Mouse (Mus musculus) E14TG2a.4 (cell line): ENCODE results near the gene Nsd1.

Experiments
- H3K27me3 ChIP-seq: 2 replicates; pipeline ENCODE4 v1.6.1; 2014; ENCODE audit warnings: low read length, control low read depth; ENCODE audit not compliant: insufficient read depth
- H3K36me3 ChIP-seq: 2 replicates; pipeline ENCODE4 v1.6.1; 2014; ENCODE audit warnings: low read length, control low read depth; ENCODE audit not compliant: insufficient read depth
- H3K4me1 ChIP-seq: replicated peaks from 2 replicates; pipeline ENCODE4 v1.6.1; 2014; ENCODE audit warnings: low read depth, low read length, control low read depth
- H3K4me3 ChIP-seq: replicated peaks from 2 replicates; pipeline ENCODE4 v1.5.1; 2014; ENCODE audit warnings: mild to moderate bottlenecking, low read length
- H3K9me3 ChIP-seq: 2 replicates; pipeline ENCODE4 v1.6.1; 2014; ENCODE audit warnings: low read length, control low read depth
- CTCF ChIP-seq: conservative IDR thresholded peaks from 2 replicates; pipeline ENCODE4 v1.5.1; 2014; ENCODE audit warnings: low read length
- NANOG ChIP-seq: IDR thresholded peaks from 2 replicates; pipeline ENCODE4 v1.6.1; 2014; ENCODE audit warnings: borderline replicate concordance, low read length, mixed read lengths
- POU5F1 ChIP-seq: IDR thresholded peaks from 2 replicates; pipeline ENCODE4 v1.6.1; 2014; ENCODE audit warnings: low read length, borderline replicate concordance

The Nsd1 gene

DNA sequence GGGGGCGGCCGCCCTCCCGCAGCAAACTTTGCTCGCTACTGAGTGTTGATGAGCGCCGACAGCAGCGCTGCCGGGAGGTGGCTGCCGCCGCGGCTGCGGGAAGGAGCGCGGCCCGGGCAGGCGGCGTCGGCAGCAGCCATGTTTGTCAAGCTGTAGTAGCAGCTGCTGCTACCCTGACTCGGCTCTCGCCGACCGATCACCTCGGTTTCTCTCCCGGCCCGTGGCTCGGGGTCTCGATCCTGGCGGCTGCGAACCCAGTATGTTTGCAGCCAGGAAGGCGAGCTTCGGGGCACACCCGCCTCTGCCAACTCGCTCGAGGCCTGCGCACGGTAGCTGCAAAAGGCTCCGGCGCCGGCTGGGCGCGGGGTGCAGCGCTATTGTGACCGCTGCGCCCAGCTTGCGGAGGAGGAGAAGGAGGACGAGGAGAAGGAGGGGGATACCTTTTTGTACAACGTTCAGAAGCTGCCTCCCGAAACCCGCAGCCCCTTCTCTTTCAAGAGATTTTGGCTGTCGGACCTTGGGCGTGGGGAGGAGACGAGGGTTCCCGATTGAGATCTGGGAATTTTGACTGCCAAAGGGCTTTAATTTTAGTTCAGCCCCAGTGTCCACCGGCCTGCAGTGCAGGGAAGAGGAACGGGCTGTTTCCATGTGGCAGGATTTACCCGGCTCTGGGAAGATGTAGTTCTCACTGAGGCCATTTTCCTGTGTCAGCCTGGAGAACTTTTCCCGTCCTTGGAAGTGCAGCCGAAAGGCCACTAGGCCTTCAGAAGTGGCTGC, 3.0 kb downstream of the Nsd1 start:
- Histone ChIP-seq H3K9me3 (no peaks in the 10 kb centered on the region), H3K27me3 (no peaks in the 10 kb centered on the region), H3K4me1 (peaks cover 70% of the 10 kb centered on the region), H3K4me3 (peak overlapping the region; percentile 90), H3K36me3 (peaks cover 49% of the 10 kb centered on the region)
- TF ChIP-seq CTCF: no peak
- no peak for TF ChIP-seq POU5F1
- TF ChIP-seq NANOG: no peak

DNA sequence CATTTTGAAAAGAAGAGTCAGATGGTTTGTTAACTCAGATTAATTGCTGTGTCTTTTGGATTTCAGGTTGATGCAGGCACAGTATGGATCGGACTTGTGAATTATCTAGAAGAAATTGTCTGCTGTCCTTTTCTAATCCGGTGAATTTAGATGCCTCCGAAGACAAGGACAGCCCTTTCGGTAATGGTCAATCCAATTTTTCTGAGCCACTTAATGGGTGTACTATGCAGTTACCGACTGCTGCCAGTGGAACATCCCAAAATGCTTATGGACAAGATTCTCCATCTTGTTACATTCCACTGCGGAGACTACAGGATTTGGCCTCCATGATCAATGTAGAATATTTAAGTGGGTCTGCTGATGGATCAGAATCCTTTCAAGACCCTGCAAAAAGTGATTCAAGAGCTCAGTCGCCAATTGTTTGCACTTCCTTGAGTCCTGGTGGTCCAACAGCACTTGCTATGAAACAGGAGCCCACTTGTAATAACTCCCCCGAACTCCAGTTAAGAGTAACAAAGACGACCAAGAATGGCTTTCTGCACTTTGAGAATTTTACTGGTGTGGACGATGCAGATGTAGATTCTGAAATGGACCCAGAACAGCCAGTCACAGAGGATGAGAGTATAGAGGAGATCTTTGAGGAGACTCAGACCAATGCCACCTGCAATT, 3.7 kb downstream of the Nsd1 start:
- no peaks in the 10 kb centered on the region for H3K27me3 ChIP-seq
- peak overlapping the region; percentile 90 for H3K4me3 ChIP-seq
- H3K9me3 ChIP-seq: no peaks in the 10 kb centered on the region
- H3K36me3 ChIP-seq: peaks cover 56% of the 10 kb centered on the region
- peaks cover 70% of the 10 kb centered on the region for H3K4me1 ChIP-seq
- TF ChIP-seq NANOG (no peak), CTCF (no peak), POU5F1 (no peak)

DNA sequence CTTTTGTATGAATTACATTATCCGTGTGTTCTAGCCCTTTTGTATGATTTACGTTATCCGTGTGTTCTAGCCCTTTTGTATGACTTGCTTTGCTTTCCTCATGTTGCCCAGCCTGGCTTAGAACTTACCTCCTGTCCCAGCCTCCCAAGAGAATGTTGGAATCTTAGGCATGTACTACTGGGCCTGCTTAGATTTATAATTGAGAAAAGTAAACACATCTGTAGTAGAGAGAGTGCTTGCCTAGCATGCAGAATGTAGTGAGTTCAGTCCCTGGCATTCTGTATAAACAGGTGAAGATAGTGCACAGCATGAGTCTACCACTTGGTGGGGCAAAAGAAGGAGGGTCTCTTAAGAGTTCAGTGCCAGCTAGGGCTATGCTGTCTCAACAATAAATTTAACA, 14.8 kb downstream of the Nsd1 start:
- no peaks in the 10 kb centered on the region for H3K27me3 ChIP-seq
- H3K36me3 ChIP-seq: peaks cover 93% of the 10 kb centered on the region
- peaks cover 58% of the 10 kb centered on the region for H3K4me1 ChIP-seq
- H3K9me3 ChIP-seq: no peaks in the 10 kb centered on the region
- TF ChIP-seq POU5F1 (no peak), CTCF (no peak), NANOG (no peak)
- H3K4me3 ChIP-seq: no peak overlapping the region

DNA sequence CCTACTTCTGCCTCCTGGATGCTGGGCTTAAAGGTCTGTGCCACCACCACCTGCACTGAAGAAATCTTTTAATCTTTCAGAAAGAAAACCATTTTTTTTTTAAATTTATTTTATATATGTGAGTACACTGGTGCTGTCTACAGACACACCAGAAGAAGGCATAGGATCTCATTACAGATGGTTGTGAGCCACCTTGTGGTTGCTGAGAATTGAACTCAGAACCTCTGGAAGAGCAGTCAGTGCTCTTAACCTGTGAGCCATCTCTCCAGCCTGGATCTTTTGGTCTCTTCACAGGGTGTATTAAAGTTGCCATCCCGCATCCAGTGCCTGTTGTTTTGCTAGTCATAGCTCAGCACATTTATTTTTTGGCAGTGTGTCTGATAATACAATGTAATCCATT, 21.1 kb downstream of the Nsd1 start:
- no peak overlapping the region for H3K4me3 ChIP-seq
- no peaks in the 10 kb centered on the region for H3K27me3 ChIP-seq
- peaks cover 38% of the 10 kb centered on the region for H3K4me1 ChIP-seq
- H3K9me3 ChIP-seq: no peaks in the 10 kb centered on the region
- H3K36me3 ChIP-seq: peaks cover 98% of the 10 kb centered on the region
- no peak for TF ChIP-seq POU5F1
- no peak for TF ChIP-seq CTCF
- TF ChIP-seq NANOG: no peak

DNA sequence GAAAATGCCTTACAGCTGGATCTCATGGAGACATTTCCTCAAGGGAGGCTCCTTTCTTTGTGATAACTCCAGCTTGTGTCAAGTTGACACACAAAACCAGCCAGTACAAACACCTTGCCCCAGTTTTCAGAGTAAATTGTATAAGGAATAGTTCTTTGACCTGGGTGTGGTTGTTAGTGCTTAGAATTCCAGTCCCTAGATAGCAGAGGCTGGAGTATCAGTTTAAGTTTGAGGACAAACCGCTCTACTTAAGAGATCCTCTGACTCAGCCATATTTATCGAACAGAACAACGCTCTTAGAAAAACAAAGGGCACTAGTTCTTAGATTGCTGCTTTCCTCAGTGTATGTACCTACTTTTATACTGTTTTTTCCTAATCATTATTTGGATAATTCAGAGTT, 33.6 kb downstream of the Nsd1 start:
- Histone ChIP-seq H3K36me3 (peaks cover 90% of the 10 kb centered on the region), H3K9me3 (no peaks in the 10 kb centered on the region), H3K4me1 (peaks cover 75% of the 10 kb centered on the region), H3K27me3 (no peaks in the 10 kb centered on the region), H3K4me3 (no peak overlapping the region)
- TF ChIP-seq CTCF (no peak), NANOG (no peak), POU5F1 (no peak)

DNA sequence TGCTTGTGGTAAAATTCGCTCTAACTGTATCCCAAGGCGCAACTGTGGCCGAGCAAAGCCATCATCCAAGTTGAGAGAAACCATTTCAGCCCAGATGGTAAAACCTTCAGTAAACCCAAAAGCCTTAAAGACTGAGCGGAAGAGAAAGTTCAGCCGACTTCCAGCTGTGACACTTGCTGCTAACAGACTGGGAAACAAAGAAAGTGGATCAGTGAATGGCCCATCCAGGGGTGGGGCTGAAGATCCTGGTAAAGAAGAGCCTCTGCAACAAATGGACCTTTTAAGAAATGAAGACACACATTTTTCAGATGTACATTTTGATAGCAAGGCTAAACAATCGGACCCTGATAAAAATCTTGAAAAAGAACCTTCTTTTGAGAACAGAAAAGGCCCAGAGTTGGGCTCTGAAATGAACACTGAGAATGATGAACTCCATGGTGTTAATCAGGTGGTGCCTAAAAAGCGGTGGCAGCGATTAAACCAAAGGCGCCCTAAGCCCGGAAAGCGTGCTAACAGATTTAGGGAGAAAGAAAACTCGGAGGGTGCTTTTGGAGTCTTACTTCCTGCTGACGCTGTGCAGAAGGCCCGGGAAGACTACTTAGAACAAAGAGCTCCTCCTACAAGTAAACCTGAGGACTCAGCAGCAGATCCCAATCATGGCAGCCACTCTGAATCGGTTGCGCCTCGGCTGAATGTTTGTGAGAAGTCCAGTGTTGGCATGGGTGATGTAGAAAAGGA, 37.9 kb downstream of the Nsd1 start:
- no peaks in the 10 kb centered on the region for H3K27me3 ChIP-seq
- peaks cover 79% of the 10 kb centered on the region for H3K36me3 ChIP-seq
- TF ChIP-seq CTCF (no peak), NANOG (peak; percentile 89)
- H3K4me1 ChIP-seq: peaks cover 72% of the 10 kb centered on the region
- H3K9me3 ChIP-seq: no peaks in the 10 kb centered on the region
- H3K4me3 ChIP-seq: peak overlapping the region; percentile 73

DNA sequence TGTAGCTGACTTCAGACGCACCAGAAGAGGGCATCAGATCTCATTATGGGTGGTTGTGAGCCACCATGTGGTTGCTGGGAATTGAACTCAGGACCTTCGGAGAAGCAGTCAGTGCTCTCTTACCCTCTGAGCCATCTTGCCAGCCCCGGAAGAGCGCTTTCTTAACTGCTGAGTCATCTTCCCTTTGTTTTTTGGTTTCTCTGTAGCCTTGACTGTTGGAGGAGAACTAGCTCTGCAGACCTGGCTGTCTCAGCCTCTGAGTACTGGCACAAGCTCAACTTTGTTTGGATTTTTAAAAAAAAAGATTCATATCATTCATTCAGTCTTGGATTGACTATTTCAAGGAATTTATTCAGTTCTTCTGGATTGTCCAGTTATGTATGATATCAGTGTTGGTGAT, 39.7 kb downstream of the Nsd1 start:
- Histone ChIP-seq H3K27me3 (no peaks in the 10 kb centered on the region), H3K4me3 (peak overlapping the region; percentile 73), H3K4me1 (peaks cover 65% of the 10 kb centered on the region), H3K36me3 (peaks cover 72% of the 10 kb centered on the region), H3K9me3 (no peaks in the 10 kb centered on the region)
- TF ChIP-seq POU5F1: no peak
- TF ChIP-seq CTCF: no peak
- TF ChIP-seq NANOG: no peak

DNA sequence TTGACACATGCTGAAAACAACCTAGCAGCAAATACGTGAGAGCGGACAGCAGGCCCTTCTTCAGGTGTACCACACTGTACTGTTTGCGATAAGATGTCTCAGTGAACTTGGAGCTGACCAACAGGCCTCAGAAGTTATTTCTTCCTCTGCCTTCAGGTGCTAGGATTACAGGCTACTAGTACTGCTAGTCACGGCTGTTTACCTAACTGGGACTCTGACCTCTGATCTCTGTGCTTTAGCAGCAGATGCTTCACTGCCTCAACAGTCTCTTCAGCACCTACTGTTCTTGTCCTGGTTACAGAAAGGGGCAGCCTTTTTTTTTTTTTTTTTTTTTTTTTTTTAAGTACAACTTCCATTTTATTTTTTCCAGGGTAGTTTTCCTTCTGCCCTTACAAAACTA, 43.2 kb downstream of the Nsd1 start:
- H3K9me3 ChIP-seq: no peaks in the 10 kb centered on the region
- TF ChIP-seq NANOG (no peak), POU5F1 (no peak), CTCF (no peak)
- H3K4me1 ChIP-seq: peaks cover 65% of the 10 kb centered on the region
- no peaks in the 10 kb centered on the region for H3K27me3 ChIP-seq
- H3K36me3 ChIP-seq: peaks cover 72% of the 10 kb centered on the region
- H3K4me3 ChIP-seq: 0 out of 2 replicates have a peak overlapping the region, but pooled peaks have one; percentile 0
